Mouse (Mus musculus) hindbrain, embryonic 15.5 days (tissue): ENCODE measurements around the gene Ghrhr. TPM values are rescaled to one million over a fixed set of nuclear protein-coding genes. Genes with fewer than 3 reads are reported as not detected.

Experiments
- ATAC-seq: fragments of 200-750 bp; cut with Nextera tagmentation; 2 replicates; pipeline ENCODE4 v1.8.0; 2017; ENCODE audit warnings: low read depth, moderate number of reproducible peaks, moderate TSS enrichment; ENCODE audit not compliant: low FRiP score
- H3K27ac ChIP-seq: fragments of 300-500 bp; sonication (generic); replicated peaks from 2 replicates; pipeline ENCODE4 v1.5.1; 2015; ENCODE audit warnings: mild to moderate bottlenecking, inconsistent platforms
- H3K27me3 ChIP-seq: fragments of 300-500 bp; sonication (generic); 2 replicates; pipeline ENCODE4 v1.6.1; 2015; ENCODE audit warnings: control low read depth, inconsistent platforms
- H3K36me3 ChIP-seq: fragments of 300-500 bp; sonication (generic); 2 replicates; pipeline ENCODE4 v1.6.1; 2015; ENCODE audit warnings: control low read depth, inconsistent platforms
- H3K4me1 ChIP-seq: fragments of 300-500 bp; sonication (generic); replicated peaks from 2 replicates; pipeline ENCODE4 v1.6.1; 2015; ENCODE audit warnings: control low read depth, inconsistent platforms
- H3K4me2 ChIP-seq: fragments of 300-500 bp; sonication (generic); 2 replicates; pipeline ENCODE4 v1.6.1; 2015; ENCODE audit warnings: moderate library complexity, mild to moderate bottlenecking, inconsistent platforms
- H3K4me3 ChIP-seq: fragments of 300-500 bp; sonication (generic); 2 replicates; pipeline ENCODE4 v1.5.1; 2015; ENCODE audit warnings: mild to moderate bottlenecking, inconsistent platforms
- H3K9ac ChIP-seq: fragments of 300-500 bp; sonication (generic); 2 replicates; pipeline ENCODE4 v1.6.1; 2015; ENCODE audit warnings: inconsistent platforms
- H3K9me3 ChIP-seq: fragments of 300-500 bp; sonication (generic); 2 replicates; pipeline ENCODE4 v1.6.1; 2016; ENCODE audit warnings: control low read depth, inconsistent platforms
- WGBS: fragments of 180-500 bp; shearing (Covaris S2); methylation state at CpG from one replicate; pipeline ENCODE4 v1.1.7; 2015; 5-methylcytosine and 5-hydroxymethylcytosine counted together
- polyA plus RNA-seq: library from polyadenylated mRNA; unstranded; fragments of >200 nt; fragmentation: Nextera tagmentation; extraction: Ambion mirVana; gene quantifications from 2 replicates; pipeline ENCODE4 v1.2.1, GENCODE M21; 2015

The Ghrhr gene
- not detected in 2 replicates for polyA plus RNA-seq

DNA sequence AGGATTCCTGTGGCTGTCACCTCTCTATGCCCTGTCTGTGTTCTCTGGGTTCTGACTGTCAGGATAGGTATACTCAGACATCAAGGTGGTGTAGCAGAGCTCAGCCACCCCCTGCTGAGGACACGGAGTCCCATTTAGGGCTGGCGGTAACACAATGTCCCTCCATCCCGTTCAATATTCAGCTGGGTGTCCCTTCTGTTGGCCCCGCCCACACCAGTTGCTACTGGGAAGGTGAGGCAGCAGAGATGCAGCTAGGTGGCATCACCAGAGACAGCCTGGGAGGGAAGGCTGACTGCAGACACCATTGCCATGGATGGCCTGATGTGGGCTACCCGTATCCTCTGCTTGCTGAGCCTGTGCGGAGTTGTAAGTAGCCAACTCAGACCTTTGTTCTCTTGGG, at the start of gene Ghrhr:
Gene Ghrhr (plus strand): TSS at position 220 of the 400 bp plus-strand sequence.
- Histone ChIP-seq H3K4me1 (no peaks in the 10 kb centered on the region), H3K36me3 (no peaks in the 10 kb centered on the region), H3K4me2 (no peak within 1 kb of the TSS), H3K27ac (no peak within 1 kb of the TSS), H3K4me3 (no peak within 1 kb of the TSS), H3K27me3 (no peaks in the 10 kb centered on the region), H3K9me3 (no peaks in the 10 kb centered on the region), H3K9ac (no peak within 1 kb of the TSS)
- ATAC-seq, result no peak
- WGBS, result 86% methylated on average over 6 of the region's 6 CpGs

DNA sequence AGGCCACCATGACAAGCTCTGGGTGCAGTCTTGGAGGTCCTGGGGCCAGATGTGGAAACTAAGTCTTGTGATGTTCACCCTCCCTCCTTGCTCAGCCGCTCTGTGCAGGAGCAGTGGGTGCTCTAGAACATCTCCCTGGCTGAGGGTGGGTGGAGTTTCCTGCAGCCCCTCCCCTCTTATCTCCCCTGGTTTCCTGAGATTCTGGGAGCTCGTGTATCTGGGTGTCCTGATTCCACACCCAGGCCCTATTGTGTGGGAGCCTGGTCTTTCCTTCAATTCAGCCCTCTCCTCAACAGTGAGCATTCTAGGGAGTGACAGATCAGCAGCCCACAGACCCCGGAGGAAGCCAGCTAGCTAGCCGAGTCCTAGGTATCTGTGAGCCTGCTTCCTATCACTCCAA, 49.8 kb upstream of the Ghrhr start:
- Histone ChIP-seq H3K4me3 (no peak overlapping the region), H3K27me3 (no peaks in the 10 kb centered on the region), H3K9ac (no peak overlapping the region), H3K9me3 (no peaks in the 10 kb centered on the region), H3K4me1 (no peaks in the 10 kb centered on the region), H3K36me3 (no peaks in the 10 kb centered on the region), H3K4me2 (no peak overlapping the region), H3K27ac (no peak overlapping the region)
- 75% methylated on average over 4 of the region's 4 CpGs for WGBS
- no peak for ATAC-seq

DNA sequence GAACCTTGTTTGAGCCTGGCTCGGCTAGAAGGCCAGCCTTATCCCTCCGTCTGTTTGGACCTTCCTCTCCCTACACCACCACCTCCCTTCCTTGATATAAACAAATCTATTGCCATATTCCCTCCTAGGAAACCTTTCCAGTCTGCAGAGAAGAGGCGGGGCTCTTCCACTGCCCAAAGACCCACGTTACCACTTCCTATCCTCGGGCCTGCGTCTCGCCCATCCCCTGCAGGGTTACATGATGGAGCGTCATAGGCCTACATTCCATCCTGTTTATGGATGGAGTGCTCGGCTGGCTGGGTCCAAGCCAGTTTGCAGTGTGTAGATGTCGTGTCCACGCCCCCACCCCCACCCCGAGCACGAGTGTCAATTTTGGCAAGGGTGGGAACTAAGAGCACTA, 48.8 kb upstream of the Ghrhr start:
- Histone ChIP-seq H3K4me1 (0 out of 2 replicates have a peak, but pooled peaks cover 3% of the 10 kb centered on the region), H3K27ac (no peak overlapping the region), H3K4me2 (no peak overlapping the region), H3K27me3 (no peaks in the 10 kb centered on the region), H3K4me3 (no peak overlapping the region), H3K9me3 (no peaks in the 10 kb centered on the region), H3K9ac (no peak overlapping the region), H3K36me3 (no peaks in the 10 kb centered on the region)
- 86% methylated on average over 13 of the region's 13 CpGs for WGBS
- ATAC-seq, result no peak

DNA sequence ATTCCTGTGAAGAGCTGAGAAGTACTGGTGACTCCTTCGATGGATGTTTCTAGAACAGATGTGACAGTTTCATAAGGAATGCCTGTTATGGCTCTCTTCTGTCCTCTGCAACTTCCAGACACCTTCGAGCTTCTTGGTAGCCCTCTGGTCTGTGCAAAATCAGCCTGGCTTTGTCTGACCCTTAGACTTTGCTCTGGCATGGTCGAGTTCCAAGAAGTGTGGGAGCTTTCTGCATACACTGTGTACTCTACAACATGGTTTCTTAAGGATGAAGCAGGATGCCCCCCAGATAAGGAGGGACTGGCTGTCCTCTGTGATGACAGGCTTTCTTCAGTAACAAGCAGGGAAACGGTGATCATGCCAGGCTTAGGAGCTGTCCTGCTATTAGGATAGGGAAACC, 47.9 kb upstream of the Ghrhr start:
- H3K4me2 ChIP-seq, result no peak overlapping the region
- H3K9ac ChIP-seq, result no peak overlapping the region
- ATAC-seq, result no peak
- H3K9me3 ChIP-seq, result no peaks in the 10 kb centered on the region
- WGBS, result 83% methylated on average over 4 of the region's 4 CpGs
- 0 out of 2 replicates have a peak, but pooled peaks cover 7% of the 10 kb centered on the region for H3K4me1 ChIP-seq
- H3K27ac ChIP-seq, result no peak overlapping the region
- H3K36me3 ChIP-seq, result no peaks in the 10 kb centered on the region
- no peaks in the 10 kb centered on the region for H3K27me3 ChIP-seq
- H3K4me3 ChIP-seq, result no peak overlapping the region

DNA sequence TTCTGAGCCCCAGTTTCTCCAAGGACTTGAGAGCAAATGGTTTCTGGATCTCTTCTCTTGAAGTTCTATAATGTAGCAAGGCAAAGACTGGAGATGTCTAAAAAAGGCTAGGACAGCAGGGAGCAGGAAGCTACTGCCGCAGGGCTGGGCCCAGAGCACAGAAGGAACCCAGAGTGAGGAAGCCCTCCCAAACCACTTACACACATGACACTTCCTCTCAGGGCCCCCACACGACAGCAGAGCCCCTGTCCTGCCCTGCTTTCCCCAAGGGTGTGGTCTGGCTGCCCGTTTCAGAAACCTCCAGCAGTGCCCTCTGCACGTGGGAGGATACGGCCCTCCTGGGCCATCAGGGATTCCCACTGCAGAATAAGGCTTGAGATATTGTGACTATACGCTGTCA, 44.8 kb upstream of the Ghrhr start:
- no peaks in the 10 kb centered on the region for H3K36me3 ChIP-seq
- no peak overlapping the region for H3K27ac ChIP-seq
- H3K9ac ChIP-seq, result no peak overlapping the region
- WGBS, result 66% methylated on average over 6 of the region's 6 CpGs
- H3K4me1 ChIP-seq, result peaks cover 13% of the 10 kb centered on the region
- H3K9me3 ChIP-seq, result no peaks in the 10 kb centered on the region
- no peaks in the 10 kb centered on the region for H3K27me3 ChIP-seq
- H3K4me2 ChIP-seq, result no peak overlapping the region
- no peak overlapping the region for H3K4me3 ChIP-seq
- no peak for ATAC-seq

DNA sequence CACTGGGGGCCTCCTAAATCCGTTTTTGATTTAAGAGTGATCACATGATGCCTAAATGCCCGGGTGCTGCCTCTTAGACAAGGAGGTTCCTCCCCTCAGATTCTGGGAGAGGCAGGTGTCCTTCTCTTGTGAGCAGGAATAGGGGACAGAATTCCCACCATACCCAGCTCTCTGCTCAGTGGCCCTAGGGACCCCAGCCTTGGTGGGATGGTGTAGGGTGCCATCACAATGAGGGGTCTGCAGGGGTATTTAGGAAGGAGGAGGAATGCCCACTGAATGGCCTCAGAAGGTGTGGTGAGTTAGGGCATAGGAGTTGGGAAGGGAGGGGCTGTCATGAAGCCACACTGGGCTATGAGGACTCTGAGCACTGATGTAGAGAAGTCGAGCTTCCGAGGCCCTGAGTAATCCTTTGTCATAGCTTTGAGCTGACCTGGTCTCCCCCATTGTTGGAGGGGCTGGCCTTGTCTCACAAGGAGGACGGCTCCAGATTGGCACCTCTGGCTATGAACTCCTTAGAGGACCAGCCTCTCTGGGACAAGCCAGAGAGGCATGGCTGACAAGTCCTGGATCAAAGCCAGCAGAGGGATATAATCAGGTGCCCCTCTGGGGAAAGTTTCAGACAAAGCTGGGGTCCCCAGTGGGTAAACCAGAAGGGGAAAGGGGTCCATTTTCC, 43.9 kb upstream of the Ghrhr start:
- H3K4me2 ChIP-seq, result no peak overlapping the region
- no peaks in the 10 kb centered on the region for H3K36me3 ChIP-seq
- no peak overlapping the region for H3K4me3 ChIP-seq
- H3K9ac ChIP-seq, result no peak overlapping the region
- H3K27me3 ChIP-seq, result no peaks in the 10 kb centered on the region
- 0 out of 2 replicates have a peak, but pooled peaks have one; percentile 44 for ATAC-seq
- H3K9me3 ChIP-seq, result no peaks in the 10 kb centered on the region
- 55% methylated on average over 5 of the region's 5 CpGs for WGBS
- peaks cover 16% of the 10 kb centered on the region for H3K4me1 ChIP-seq
- no peak overlapping the region for H3K27ac ChIP-seq

DNA sequence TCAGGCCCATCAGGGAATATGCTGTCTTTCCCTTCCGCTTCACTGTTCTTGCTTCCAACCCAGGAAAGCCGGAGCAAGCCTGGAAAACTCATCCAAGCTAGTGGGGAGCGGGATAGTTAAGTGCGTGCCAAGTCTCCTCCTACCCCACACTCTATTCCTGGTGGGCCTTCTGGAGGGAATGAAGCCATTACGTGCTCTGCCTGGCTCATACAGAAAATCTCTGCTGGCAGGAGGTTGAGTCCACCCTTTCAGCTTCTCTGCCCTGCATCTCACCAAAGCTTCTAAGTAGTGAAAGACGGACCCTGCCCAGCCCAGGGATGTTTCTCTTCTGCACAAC, 43.4 kb upstream of the Ghrhr start:
- 44% methylated on average over 6 of the region's 6 CpGs for WGBS
- no peak overlapping the region for H3K4me3 ChIP-seq
- no peaks in the 10 kb centered on the region for H3K27me3 ChIP-seq
- no peaks in the 10 kb centered on the region for H3K9me3 ChIP-seq
- no peaks in the 10 kb centered on the region for H3K36me3 ChIP-seq
- H3K27ac ChIP-seq, result no peak overlapping the region
- peak; percentile 62 for ATAC-seq
- H3K9ac ChIP-seq, result no peak overlapping the region
- peaks cover 16% of the 10 kb centered on the region for H3K4me1 ChIP-seq
- H3K4me2 ChIP-seq, result no peak overlapping the region

DNA sequence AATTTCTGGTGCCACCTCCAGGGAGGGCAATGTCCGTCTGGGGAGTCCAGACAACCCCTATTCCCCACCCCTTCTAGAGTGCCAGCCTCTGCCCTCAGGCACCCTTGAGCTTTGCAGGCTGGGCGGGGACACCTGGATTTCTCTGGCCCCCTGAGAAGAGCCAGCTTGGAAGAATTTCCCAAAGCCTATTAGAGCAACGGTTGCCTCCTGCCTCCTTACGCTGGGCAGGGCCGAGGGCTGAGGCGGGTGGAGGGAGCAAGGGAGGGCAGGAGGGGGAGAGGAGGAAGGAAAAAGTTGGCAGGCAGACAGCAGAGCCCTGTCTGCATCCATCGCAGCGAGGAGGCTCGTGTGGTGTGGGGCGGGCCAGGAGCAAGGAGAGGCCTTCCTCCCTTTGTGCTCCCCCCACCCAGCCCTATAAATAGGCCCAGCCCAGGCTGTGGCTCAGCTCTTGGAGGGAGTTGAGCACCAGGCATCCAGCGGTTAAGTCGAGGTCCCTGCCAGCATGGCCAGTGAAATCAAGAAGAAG, 40.0 kb upstream of the Ghrhr start, which contains the start of gene Aqp1:
Gene Aqp1 (plus strand): TSS at position 444 of the 526 bp plus-strand sequence.
- peak; percentile 77 for ATAC-seq
- Histone ChIP-seq H3K27me3 (0 out of 2 replicates have a peak, but pooled peaks cover 3% of the 10 kb centered on the region), H3K27ac (no peak within 1 kb of the TSS), H3K9ac (no peak within 1 kb of the TSS), H3K4me1 (peaks cover 16% of the 10 kb centered on the region), H3K36me3 (no peaks in the 10 kb centered on the region), H3K4me2 (no peak within 1 kb of the TSS), H3K4me3 (no peak within 1 kb of the TSS), H3K9me3 (no peaks in the 10 kb centered on the region)
- 26% methylated on average over 12 of the region's 12 CpGs for WGBS

DNA sequence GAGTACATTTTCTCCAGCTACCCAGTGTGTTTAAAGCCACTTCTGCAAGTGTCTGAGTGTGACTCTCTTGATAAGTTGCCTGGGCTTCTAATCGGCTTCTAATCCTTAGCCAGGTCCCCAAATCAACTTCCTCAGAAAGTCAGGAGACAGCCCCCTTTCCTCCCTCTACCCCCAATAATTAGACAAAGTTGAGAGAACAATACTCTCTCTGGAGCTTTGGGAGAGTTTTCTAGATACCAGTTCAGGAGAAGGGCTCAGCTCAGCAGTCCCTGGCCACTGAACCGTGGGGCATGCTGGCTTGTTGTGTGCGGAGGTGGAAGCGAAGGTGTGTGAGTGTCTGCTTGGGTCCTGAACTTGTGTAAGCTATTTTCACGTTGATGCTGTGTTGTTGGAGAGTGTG, 38.9 kb upstream of the Ghrhr start:
- H3K4me3 ChIP-seq, result no peak overlapping the region

DNA sequence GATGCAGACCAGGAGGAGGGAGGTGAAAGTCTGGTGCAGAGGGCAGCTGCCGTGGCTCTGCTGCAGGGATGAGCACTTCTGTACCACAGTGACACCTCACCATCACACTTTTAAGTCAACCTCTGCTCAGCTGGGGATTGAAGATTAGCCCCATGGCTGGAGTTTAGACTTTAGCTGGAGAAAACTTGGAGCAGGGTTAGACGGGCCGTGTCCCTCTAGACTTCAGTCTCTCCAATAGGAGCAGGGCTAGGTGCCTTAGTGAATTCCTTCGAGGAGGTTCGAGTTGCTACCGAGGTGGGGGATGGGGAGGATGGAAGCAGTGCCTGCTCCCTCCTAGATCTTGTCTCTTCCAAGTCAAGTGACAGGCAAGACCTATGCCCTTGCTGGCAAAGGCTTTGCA, 38.0 kb upstream of the Ghrhr start:
- WGBS, result 70% methylated on average over 6 of the region's 6 CpGs
- no peak for ATAC-seq
- H3K9me3 ChIP-seq, result no peaks in the 10 kb centered on the region

More for the DNA sequence above, 38.9 kb upstream of the Ghrhr start:
- Histone ChIP-seq H3K27me3 (0 out of 2 replicates have a peak, but pooled peaks cover 3% of the 10 kb centered on the region), H3K4me2 (no peak overlapping the region), H3K4me1 (peaks cover 18% of the 10 kb centered on the region), H3K36me3 (no peaks in the 10 kb centered on the region), H3K9ac (no peak overlapping the region), H3K9me3 (no peaks in the 10 kb centered on the region), H3K27ac (no peak overlapping the region)
- ATAC-seq, result no peak
- WGBS, result 81% methylated on average over 5 of the region's 5 CpGs

DNA sequence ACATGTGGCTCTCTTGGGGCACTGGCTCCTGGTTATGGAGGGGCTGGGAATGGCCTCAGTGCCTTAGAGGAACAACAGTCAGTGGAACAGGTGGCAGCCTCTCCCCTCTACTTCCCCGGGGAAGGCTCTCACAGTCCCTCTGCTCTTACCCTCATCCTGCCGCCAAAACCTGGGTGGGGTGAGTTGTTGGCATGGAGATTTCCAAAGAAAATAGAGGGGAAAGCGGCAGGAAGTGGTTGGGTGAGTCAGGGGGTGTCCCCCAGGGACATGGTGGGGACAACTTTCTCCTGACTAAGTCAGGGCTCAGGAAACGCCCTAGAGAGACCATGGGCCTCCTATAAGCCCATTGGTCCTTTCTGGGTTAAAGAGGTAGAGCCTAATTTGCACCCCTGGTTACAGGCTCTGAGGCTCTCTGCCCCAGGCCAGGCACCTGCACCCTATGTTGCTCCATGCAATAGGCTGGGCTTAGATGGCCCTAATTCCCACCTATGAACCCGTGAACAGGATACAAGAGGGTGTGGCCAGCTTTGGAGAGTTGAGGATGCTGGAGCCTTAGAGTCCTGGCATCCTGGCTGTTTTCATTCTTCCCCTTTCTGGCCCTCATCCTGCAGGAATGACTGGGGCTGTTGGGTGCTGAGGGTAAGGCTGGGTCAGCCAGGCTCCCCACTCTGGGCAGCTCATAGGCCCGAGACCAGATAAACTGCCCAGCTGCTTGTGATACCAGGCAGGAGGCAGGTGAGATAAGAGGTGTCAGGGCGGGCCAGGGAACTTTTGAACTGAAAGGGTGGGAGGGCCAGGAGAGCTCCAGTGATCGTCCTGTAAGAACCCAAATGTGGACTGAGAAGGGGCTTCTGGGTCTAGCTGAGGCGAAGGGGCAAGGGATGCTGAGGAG, 36.9 kb upstream of the Ghrhr start:
- no peak for ATAC-seq
- Histone ChIP-seq H3K4me1 (peaks cover 20% of the 10 kb centered on the region), H3K4me3 (no peak overlapping the region), H3K27me3 (0 out of 2 replicates have a peak, but pooled peaks cover 3% of the 10 kb centered on the region), H3K36me3 (no peaks in the 10 kb centered on the region), H3K9me3 (no peaks in the 10 kb centered on the region), H3K27ac (no peak overlapping the region), H3K9ac (no peak overlapping the region), H3K4me2 (no peak overlapping the region)
- WGBS, result 82% methylated on average over 9 of the region's 9 CpGs

More for the DNA sequence above, 38.0 kb upstream of the Ghrhr start:
- Histone ChIP-seq H3K27me3 (0 out of 2 replicates have a peak, but pooled peaks cover 3% of the 10 kb centered on the region), H3K4me3 (no peak overlapping the region), H3K4me1 (peaks cover 16% of the 10 kb centered on the region), H3K4me2 (no peak overlapping the region), H3K36me3 (no peaks in the 10 kb centered on the region), H3K27ac (no peak overlapping the region), H3K9ac (no peak overlapping the region)

DNA sequence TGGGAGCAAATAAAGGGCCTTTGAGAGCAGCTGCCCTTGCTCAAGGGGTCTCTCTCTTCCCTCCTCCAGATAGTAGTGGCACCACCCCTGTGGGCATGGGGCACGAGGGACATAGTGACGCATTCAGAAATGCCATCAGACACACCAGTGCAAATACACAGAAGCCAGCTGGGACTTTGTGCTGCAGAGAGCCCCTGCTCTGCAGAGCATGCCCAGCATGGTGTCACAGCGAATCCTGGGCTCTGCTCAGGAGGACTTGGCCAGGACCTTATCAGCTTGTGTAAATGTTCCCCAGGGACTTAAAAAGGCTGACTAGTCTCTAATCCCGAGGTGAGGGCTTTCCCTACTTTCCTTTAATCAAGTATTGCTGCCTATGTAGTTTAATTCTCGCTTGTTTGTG, 34.4 kb upstream of the Ghrhr start:
- 33% methylated on average over 5 of the region's 5 CpGs for WGBS
- H3K4me2 ChIP-seq, result no peak overlapping the region
- no peak for ATAC-seq

More for the DNA sequence above, 34.4 kb upstream of the Ghrhr start:
- H3K9me3 ChIP-seq, result no peaks in the 10 kb centered on the region
- H3K4me3 ChIP-seq, result no peak overlapping the region
- no peaks in the 10 kb centered on the region for H3K36me3 ChIP-seq
- H3K27me3 ChIP-seq, result 0 out of 2 replicates have a peak, but pooled peaks cover 3% of the 10 kb centered on the region
- H3K27ac ChIP-seq, result no peak overlapping the region
- H3K4me1 ChIP-seq, result peaks cover 11% of the 10 kb centered on the region
- no peak overlapping the region for H3K9ac ChIP-seq
